Mouse (Mus musculus) limb, embryonic 11.5 days (tissue): ENCODE results near the gene Arhgap23. TPM values are rescaled to one million over a fixed set of nuclear protein-coding genes. Genes with fewer than 3 reads are reported as not detected.

Experiments
- ATAC-seq: fragments of 200-750 bp; cut with Nextera tagmentation; 2 replicates; pipeline ENCODE4 v1.8.0; 2017; ENCODE audit warnings: low read depth; ENCODE audit not compliant: insufficient number of reproducible peaks, low FRiP score, low TSS enrichment
- DNase-seq: peaks from one replicate; pipeline ENCODE4 v3.0.0-alpha.2; 2015; ENCODE audit warnings: low spot score
- H3K27ac ChIP-seq: fragments of 300-500 bp; sonication (generic); replicated peaks from 2 replicates; pipeline ENCODE4 v1.5.1; 2014; ENCODE audit warnings: low read depth, mild to moderate bottlenecking, low read length
- H3K27me3 ChIP-seq: fragments of 300-500 bp; sonication (generic); 2 replicates; pipeline ENCODE4 v1.6.1; 2014; ENCODE audit warnings: mild to moderate bottlenecking, low read length, mixed read lengths; ENCODE audit not compliant: control insufficient read depth, insufficient read depth
- H3K36me3 ChIP-seq: fragments of 300-500 bp; sonication (generic); 2 replicates; pipeline ENCODE4 v1.6.1; 2014; ENCODE audit warnings: mild to moderate bottlenecking, low read length, moderate library complexity, mixed read lengths; ENCODE audit not compliant: control insufficient read depth, insufficient read depth
- H3K4me1 ChIP-seq: fragments of 300-500 bp; sonication (generic); 2 replicates; pipeline ENCODE4 v1.6.1; 2014; ENCODE audit warnings: low read length, mixed read lengths; ENCODE audit not compliant: control insufficient read depth, insufficient read depth
- H3K4me2 ChIP-seq: fragments of 300-500 bp; sonication (generic); 2 replicates; pipeline ENCODE4 v1.6.1; 2014; ENCODE audit warnings: low read depth, mild to moderate bottlenecking, moderate library complexity; ENCODE audit not compliant: severe bottlenecking
- H3K4me3 ChIP-seq: fragments of 300-500 bp; sonication (generic); 2 replicates; pipeline ENCODE4 v1.5.1; 2014; ENCODE audit warnings: low read depth, low read length
- H3K9ac ChIP-seq: fragments of 300-500 bp; sonication (generic); 2 replicates; pipeline ENCODE4 v1.6.1; 2014; ENCODE audit warnings: mild to moderate bottlenecking, low read length
- H3K9me3 ChIP-seq: fragments of 300-500 bp; sonication (generic); 2 replicates; pipeline ENCODE4 v1.6.1; 2016; ENCODE audit warnings: low read length; ENCODE audit not compliant: control insufficient read depth
- WGBS: fragments of 180-500 bp; shearing (Covaris S2); extraction: QIAGEN DNeasy Blood & Tissue Kit; methylation state at CpG from one replicate; pipeline ENCODE4 v1.1.7; 2014; 5-methylcytosine and 5-hydroxymethylcytosine counted together
- polyA plus RNA-seq: library from polyadenylated mRNA; unstranded; fragments of >200 nt; fragmentation: Nextera tagmentation; extraction: Ambion mirVana; gene quantifications from 2 replicates; pipeline ENCODE4 v1.2.1, GENCODE M21; 2014

Arhgap23 gene
- polyA plus RNA-seq, 1 experiment from 2014 or later: 4.2 TPM

DNA sequence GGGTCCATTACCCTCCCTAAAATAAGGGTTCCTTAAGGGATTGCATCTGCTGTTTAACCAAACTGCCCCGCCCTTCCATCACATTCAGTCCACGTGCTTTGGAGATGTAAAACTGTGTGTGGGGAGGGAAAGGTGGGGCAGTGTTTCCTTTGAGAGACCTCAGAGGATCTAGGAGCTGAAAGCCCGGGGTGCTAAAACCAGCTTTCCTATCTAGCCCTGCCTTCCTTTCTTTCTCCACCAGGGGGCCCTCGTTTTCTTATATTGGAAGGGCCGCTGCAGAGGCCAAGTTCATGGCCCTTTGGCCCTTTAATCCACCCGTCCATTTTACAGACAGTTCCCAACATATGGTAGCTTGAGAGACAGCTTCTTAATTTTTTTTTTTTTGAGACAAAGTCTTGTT lies 7.2 kb upstream of the Arhgap23 start:
- Histone ChIP-seq H3K9ac (no peak overlapping the region), H3K4me3 (no peak overlapping the region), H3K9me3 (no peaks in the 10 kb centered on the region), H3K27ac (no peak overlapping the region), H3K4me1 (peaks cover 22% of the 10 kb centered on the region), H3K27me3 (peaks cover 10% of the 10 kb centered on the region; the same call in 1 of the 2 replicates), H3K4me2 (no peak overlapping the region), H3K36me3 (no peaks in the 10 kb centered on the region)
- DNase-seq: peak; percentile 81
- WGBS: 2% methylated on average over 6 of the region's 6 CpGs
- no peak for ATAC-seq

DNA sequence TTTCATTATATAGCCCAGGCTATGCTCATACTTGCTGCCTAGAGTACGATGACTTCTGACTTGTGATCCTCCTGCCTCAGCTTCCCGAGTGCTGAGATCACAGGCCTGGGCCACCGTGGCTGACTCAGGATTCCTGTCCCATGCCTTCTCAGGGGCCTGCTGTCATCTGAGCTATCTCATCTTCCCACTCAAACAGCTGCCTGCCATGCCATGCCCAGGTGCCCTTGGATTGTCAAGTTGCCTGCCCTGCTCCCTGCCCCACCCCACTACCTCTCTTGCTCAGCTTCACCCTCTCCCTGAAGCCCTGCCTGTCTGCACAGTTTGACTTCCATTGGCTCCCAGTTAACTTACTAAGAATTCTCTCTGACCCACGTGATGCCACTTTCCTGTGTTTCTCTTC lies 4.4 kb upstream of the Arhgap23 start:
- no peaks in the 10 kb centered on the region for H3K9me3 ChIP-seq
- peaks cover 13% of the 10 kb centered on the region for H3K4me1 ChIP-seq
- DNase-seq (no peak), ATAC-seq (no peak)
- H3K27me3 ChIP-seq: peaks cover 2% of the 10 kb centered on the region; the same call in 1 of the 2 replicates
- 83% methylated on average over 4 of the region's 4 CpGs for WGBS
- H3K36me3 ChIP-seq: no peaks in the 10 kb centered on the region
- H3K4me2 ChIP-seq: no peak overlapping the region
- no peak overlapping the region for H3K9ac ChIP-seq
- H3K4me3 ChIP-seq: no peak overlapping the region
- no peak overlapping the region for H3K27ac ChIP-seq

DNA sequence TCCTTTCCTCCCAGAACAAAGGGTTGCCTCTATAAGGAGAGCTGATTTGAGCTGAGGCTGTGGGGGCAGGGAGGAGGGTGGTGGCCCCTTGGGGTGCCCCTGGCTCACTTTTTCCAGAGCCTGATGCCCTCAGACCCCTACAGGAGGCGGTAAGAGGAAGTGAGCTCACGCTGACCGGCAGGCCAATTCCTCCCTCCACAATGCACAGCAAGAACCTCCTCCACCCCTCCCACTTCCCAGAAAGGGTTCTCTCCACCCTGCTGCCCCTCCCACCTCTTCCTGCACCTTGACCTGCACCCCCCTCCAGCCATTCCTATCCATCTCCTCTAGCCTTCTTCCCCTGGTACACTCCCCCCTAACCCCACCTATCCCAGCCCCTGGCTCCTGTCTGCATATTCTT lies 3.2 kb upstream of the Arhgap23 start:
- peaks cover 13% of the 10 kb centered on the region; the same call in 1 of the 2 replicates for H3K4me1 ChIP-seq
- DNase-seq: no peak
- no peak overlapping the region for H3K9ac ChIP-seq
- no peak overlapping the region for H3K27ac ChIP-seq
- H3K4me2 ChIP-seq: no peak overlapping the region
- no peaks in the 10 kb centered on the region for H3K9me3 ChIP-seq
- no peak for ATAC-seq
- H3K27me3 ChIP-seq: 0 out of 2 replicates have a peak, but pooled peaks cover 2% of the 10 kb centered on the region
- no peak overlapping the region for H3K4me3 ChIP-seq
- H3K36me3 ChIP-seq: no peaks in the 10 kb centered on the region
- WGBS: 28% methylated on average over 3 of the region's 3 CpGs

DNA sequence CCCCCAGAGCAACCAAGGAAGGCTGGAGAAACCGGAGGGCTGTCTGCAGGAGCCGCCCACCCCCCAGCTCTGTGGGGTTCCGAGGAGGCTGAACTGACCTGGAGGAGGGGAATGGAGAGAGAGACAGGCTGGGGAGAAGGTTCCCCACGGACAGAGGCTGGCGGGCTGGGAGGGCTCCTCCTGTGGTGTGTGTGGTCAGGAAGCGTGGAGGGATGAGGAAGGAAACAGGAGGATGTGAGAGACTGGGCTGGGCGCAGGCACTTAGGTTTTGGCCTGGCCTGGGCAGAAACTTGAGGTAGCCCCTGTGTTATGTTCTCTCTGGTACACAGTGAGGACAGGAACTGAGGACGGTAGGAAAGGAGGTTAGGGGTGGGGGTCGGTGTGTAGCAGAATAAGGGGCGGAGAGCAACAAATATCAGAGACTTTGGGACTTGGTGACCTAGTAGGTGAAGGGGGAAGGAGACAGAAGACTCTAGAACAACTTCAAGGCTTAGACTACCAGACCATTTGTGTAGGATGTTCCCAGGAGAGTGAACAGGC lies 2.5 kb upstream of the Arhgap23 start:
- H3K36me3 ChIP-seq: no peaks in the 10 kb centered on the region
- H3K9me3 ChIP-seq: no peaks in the 10 kb centered on the region
- H3K27me3 ChIP-seq: no peaks in the 10 kb centered on the region
- 48% methylated on average over 10 of the region's 10 CpGs for WGBS
- H3K4me2 ChIP-seq: no peak overlapping the region
- ATAC-seq (no peak), DNase-seq (no peak)
- peaks cover 13% of the 10 kb centered on the region; the same call in 1 of the 2 replicates for H3K4me1 ChIP-seq
- H3K4me3 ChIP-seq: no peak overlapping the region
- H3K27ac ChIP-seq: 0 out of 2 replicates have a peak overlapping the region, but pooled peaks have one; percentile 30
- no peak overlapping the region for H3K9ac ChIP-seq

DNA sequence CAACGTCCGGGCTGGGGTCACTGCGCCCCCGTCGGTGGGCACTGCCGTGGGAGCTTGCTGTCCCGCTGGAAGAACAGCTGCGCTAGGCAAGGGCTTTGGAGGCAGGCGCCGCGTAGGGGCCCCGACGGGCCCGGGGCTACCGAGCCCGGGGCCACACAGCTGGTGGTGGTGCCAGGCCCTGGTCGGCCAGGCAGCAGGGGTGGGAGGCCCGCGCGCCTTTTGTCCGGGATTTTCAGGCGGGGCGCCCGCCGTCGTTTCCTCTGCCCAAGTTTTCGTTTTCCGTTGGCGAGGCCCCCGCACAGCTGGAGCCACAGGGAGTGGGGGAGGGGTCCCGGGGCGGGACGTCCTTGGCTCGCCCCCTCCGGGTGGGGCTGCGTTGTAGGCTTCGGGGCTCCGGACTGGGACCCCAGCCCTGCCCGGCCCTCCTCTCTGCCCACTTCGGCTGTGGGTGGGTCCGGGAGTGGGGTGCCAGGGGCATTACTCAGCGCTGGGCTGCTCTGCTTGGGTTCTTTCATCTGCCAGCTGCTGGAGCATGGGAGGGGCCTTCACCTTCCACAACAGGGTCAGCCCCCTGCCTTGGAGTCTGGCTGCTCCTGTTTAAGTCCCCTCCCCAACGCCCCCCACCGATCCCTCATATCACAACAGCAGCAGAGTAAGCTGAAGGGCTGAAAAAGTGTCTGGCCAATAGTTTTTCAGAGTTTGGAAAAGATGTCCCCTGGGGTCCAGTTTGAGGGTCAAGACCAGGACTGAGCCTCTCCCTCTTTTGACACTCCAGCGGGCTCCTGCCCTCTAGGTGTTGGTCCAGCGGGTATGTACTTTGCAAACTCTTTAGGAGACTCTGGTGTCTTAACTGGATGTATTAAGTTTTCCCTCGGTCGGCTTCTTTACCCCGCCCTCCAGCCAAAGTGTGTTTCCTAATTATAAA lies 641 bp downstream of the Arhgap23 start:
- Histone ChIP-seq H3K27me3 (no peaks in the 10 kb centered on the region), H3K4me3 (peak overlapping the region; percentile 91), H3K27ac (peak overlapping the region; percentile 70; the same call in 1 of the 2 replicates), H3K9ac (peak overlapping the region; percentile 76), H3K4me2 (peak overlapping the region; percentile 89), H3K36me3 (no peaks in the 10 kb centered on the region), H3K9me3 (no peaks in the 10 kb centered on the region), H3K4me1 (peaks cover 17% of the 10 kb centered on the region)
- DNase-seq: peak; percentile 76
- ATAC-seq: peak; percentile 55
- WGBS: 3% methylated on average over 49 of the region's 49 CpGs

DNA sequence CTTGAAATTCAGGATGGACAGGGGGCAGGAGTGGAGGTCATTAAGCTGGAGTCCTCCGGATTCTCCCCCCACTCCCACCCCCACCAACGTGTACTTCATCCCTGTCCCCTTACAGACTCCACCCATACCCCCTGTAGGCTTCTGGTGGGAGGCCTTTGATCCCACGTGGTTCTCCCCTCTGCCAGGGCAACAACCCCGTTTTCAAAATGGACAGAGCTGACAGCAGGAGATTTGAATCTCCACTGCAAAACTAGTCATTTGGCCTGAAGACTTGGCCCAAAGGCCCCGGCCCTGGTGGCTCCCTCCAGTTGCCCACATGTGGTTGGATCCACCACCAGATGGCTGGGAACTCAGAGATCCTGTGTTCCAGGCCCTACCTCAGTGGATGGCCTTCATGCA lies 1.3 kb downstream of the Arhgap23 start:
- no peaks in the 10 kb centered on the region for H3K9me3 ChIP-seq
- peaks cover 17% of the 10 kb centered on the region for H3K4me1 ChIP-seq
- H3K4me2 ChIP-seq: peak overlapping the region; percentile 89
- ATAC-seq: no peak
- H3K36me3 ChIP-seq: no peaks in the 10 kb centered on the region
- DNase-seq: no peak
- no peaks in the 10 kb centered on the region for H3K27me3 ChIP-seq
- H3K27ac ChIP-seq: no peak overlapping the region
- no peak overlapping the region for H3K9ac ChIP-seq
- peak overlapping the region; percentile 91 for H3K4me3 ChIP-seq
- WGBS: 7% methylated on average over 5 of the region's 5 CpGs

DNA sequence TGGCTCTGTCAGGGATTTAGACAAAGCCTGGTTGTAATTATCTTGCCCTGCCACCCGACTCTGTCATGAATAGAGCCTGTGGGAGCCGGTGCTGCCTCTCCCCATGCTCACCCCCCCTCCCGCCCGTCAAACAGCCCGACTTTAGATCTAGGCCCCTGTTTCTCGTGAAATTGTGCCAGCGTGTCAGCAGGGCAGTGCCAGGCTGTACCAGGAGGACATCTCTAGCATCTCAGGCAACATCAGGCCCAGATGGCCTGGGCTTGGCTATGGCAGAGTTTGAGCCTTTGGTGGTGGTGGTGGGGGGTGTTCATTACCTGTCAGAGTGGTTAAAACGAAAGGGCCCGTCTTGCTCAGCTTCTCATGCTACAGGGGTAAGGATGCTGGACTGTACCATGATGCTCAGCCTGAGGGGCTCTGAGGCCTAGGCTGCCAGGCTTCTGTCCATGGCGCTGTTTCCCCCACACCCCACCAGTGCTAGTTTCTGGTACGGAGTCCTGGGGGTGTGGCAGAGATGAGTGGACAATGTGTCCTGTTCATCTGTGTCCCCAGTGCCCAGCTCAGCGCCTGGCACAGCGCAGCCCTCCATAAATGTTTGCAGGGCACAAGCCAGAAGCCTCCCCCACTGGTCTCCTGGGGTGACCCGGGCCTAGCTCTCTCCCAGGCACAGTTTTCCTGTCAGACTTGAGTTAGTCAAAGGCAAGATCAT lies 3.7 kb downstream of the Arhgap23 start:
- no peaks in the 10 kb centered on the region for H3K9me3 ChIP-seq
- H3K27ac ChIP-seq: no peak overlapping the region
- DNase-seq: no peak
- no peak for ATAC-seq
- no peak overlapping the region for H3K4me3 ChIP-seq
- H3K4me2 ChIP-seq: no peak overlapping the region
- H3K4me1 ChIP-seq: peaks cover 23% of the 10 kb centered on the region
- H3K9ac ChIP-seq: no peak overlapping the region
- H3K27me3 ChIP-seq: no peaks in the 10 kb centered on the region
- H3K36me3 ChIP-seq: no peaks in the 10 kb centered on the region
- WGBS: 53% methylated on average over 14 of the region's 14 CpGs

DNA sequence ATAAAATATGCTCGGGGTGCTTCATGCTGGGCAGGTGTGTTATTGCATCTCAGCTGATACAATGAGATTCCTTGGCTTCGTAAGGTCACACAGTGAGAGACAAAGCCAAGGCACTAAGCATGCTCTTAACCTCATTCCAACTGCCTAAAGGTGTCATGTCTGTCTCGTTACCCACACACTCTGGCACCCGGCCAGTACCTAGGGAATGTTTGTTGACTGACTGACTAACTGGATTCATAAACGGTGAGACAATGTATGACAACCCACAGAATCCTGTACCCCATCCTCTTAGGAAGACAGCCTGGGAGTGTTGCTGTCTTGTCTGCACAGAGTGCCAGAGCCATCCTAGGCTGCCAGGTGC lies 4.2 kb downstream of the Arhgap23 start:
- Histone ChIP-seq H3K27ac (no peak overlapping the region), H3K36me3 (no peaks in the 10 kb centered on the region), H3K27me3 (no peaks in the 10 kb centered on the region), H3K4me1 (peaks cover 23% of the 10 kb centered on the region), H3K9me3 (no peaks in the 10 kb centered on the region), H3K4me2 (no peak overlapping the region), H3K4me3 (no peak overlapping the region), H3K9ac (no peak overlapping the region)
- ATAC-seq (no peak), DNase-seq (no peak)
- WGBS: 75% methylated on average over 5 of the region's 5 CpGs
